Mouse (Mus musculus) cerebellum, postnatal 14 days (tissue): ENCODE measurements at regions not wholly inside any gene's neighbourhood (a gene's known extent, or its start where the extent isn't known, plus 50 kb on each side); places are given as distances from the start of the nearest gene placed in this dataset.

Source experiments
- DNase-seq, 2 experiments: peaks; one replicate each; pipeline ENCODE4 v3.0.0; 2021; ENCODE audit warnings: mixed read lengths in 2 of 2

DNA sequence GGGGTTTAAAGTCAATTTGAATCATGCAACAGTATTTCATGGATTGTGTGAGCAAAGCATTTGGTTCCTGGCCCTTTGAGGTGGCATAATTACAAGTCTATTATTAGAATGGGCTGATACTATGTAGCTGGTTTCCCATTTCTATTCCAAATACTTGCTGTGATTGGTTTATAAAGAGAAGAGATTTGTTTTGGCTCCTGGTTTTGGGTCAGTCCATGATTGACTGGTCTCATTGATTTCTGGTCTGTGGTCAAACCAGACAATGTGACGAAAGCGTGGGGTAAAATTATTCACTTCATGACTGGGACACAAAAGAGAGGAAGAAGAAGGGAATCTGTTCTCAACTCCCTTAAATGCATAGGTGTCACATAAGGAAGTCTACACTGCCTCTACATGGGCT is 147.0 kb upstream of the Dlgap1 start:
- no peak for DNase-seq

DNA sequence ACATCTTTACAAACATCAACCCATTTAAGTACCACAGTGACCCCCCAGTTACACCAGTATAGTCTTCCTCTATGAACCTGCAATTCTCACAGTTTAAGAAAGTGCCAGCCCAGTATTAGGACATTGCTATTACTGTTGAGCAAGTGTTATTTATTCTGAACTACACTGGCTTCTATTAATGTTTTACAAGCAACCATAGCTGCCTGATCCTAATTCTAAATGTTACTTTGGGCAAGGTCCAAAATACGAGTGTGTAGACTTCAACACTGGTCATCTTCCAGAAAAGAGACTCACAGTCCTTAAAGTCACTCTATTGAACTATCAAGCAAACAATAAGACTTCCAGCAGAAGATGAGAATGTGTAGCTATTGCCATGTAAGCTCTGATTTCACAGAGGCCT is 146.0 kb upstream of the Dlgap1 start:
- DNase-seq = no peak

DNA sequence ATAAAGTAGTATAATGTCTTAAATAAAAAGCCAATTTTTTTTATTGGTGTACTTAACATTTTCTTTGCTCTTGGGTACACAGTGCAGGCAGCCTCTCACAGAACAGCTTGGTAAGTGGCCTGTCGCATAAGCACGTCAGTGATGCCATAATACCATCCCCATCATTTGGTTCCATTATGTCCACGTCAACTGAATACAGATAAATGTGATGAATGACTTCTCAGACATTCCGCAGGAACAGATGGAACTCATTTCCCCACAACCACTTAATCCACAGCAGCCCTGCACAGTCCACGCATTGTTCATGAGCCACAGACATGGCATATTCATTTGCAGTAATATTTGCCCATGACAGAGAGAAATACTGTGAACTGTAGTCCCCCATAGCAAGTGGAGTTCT is 127.6 kb upstream of the Dlgap1 start:
- DNase-seq = no peak

DNA sequence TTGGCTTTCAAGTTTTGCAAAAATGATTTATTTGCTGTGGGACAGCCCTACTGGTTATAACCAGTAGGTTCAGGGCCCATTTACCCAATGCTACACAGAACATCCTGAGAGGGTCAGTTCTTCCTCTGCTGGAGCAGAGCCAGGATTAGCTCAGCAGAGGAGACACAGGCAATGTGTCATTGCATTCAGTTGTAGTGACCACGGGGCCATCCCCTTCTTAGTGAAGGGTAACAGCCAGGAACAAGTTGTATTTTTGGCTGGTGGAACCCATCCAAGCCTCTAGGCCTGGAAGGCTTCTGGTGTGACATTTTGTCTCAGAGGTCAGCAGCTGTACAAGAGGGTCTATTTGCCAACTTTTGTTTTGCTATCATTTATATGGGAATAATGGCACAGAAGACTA is 120.6 kb upstream of the Dlgap1 start:
- no peak for DNase-seq

DNA sequence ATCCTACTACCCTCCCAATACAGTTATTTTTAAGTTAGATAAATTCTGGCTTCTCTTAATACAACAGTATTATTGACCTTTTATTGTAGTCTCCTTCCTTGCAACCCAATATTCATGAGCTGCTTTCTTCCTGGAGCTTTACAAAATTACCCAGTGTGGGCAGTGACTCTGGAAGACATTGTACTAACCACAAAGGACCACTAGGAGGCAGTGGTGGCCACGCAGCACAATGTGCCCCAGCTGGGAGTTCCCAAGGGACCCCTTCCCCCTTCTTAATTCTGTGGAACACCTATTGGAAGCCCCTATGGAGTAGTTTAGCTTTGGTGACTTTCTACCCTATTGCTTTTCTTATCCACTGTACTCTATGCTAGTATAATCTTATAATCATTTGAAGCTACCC is 118.8 kb upstream of the Dlgap1 start:
- peak; percentile 2 to 20 for DNase-seq

DNA sequence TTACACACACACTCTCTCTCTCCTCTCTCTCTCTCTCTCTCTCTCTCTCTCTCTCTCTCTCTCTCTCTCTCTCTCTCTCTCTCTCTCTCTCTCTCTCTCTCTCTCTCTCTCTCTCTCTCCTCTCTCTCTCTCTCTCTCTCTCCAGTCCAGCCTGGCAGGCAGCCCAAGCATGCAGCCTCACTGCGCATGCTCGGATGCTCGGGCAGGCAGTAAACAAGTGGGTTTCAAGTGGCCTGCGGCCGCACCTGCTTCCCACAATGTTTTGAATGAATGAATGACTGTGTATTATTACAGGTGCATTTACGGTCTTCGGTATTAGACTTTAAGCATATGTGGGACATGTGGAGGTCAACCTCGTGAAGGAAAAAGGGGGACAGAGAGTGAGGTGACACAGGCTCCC is 88.9 kb upstream of the Dlgap1 start:
- peak; percentile 70 to 81 for DNase-seq

DNA sequence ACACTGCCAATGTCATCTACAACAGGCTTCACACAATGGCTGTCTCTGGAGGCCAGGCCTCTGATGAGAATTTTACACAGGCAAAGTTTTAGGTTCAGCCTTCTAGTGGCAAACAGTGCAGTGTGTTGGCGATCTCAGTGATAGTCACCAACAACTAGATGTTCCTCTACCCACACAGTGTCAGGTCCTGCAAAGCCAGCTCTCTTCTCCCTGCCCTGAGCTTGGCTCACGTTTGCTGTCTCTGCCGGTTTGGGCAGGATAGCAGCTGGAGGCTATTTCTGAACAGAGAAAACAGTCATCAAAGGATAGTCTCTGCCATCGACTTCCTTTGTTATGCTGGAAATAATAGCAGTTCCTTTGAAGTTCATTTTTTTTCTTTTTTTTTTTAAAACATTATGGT is 74.9 kb upstream of the Dlgap1 start:
- DNase-seq = no peak
